Mouse (Mus musculus) myocyte (in vitro differentiated cells): Measurements from ENCODE around the gene Gm10053.

ENCODE experiments used
- POLR2A ChIP-seq: IDR thresholded peaks from one replicate; pipeline ENCODE4 v1.6.1; 2011; ENCODE audit warnings: low read depth, mild to moderate bottlenecking, control low read depth, moderate library complexity; ENCODE audit not compliant: insufficient read length
- TCF12 ChIP-seq: IDR thresholded peaks from one replicate; pipeline ENCODE4 v1.6.1; 2011; ENCODE audit warnings: mild to moderate bottlenecking, control low read depth; ENCODE audit not compliant: poor library complexity, insufficient read depth, severe bottlenecking

- TF ChIP-seq TCF12 = no peak
- no peak for TF ChIP-seq POLR2A
These were observed 4.3 kb upstream of the Gm10053 start for GRCm38 (mm10) chr19:24871037-24871635.
